Mouse (Mus musculus): Measurements from ENCODE around the gene Col6a6. TPM values are rescaled to one million over a fixed set of nuclear protein-coding genes. Genes with fewer than 3 reads are reported as not detected.
A peak's percentile ranks its signal among the peaks of the same experiment; 100 is the strongest.
"Not testable (repeated sequence)": the region's sequence is repeated elsewhere in the genome, so short reads cannot be mapped to it uniquely, and the experiment has no call there.

Gene Col6a6
- 1 to 10 TPM; 3.0 to 3.5 TPM for total RNA-seq (2021)
- long read RNA-seq, experiment 1, partial matches to known transcripts: 1 of 1 reads
- long read RNA-seq, experiment 1, other reads (novel, unspliced or antisense): 0 of 1 reads
- long read RNA-seq, experiment 2, partial matches to known transcripts: 1 of 2 reads
- long read RNA-seq, experiment 2, other reads (novel, unspliced or antisense): 1 of 2 reads

- DNase-seq: peak; percentile 17 to 29
Observed at GRCm38 (mm10) chr9:105827791-105828385, at the start of gene Col6a6. Col6a6 (minus strand) TSS chr9:105828160.

GRCm38 (mm10) chr9:105876124-105876523, 48.2 kb upstream of the Col6a6 start:
- no peak for DNase-seq
- intact Hi-C loops (cut with DNase I): no loop called here

More at GRCm38 (mm10) chr9:105827791-105828385, at the start of gene Col6a6:
- intact Hi-C loops (cut with DNase I): no loop called here

GRCm38 (mm10) chr9:105871643-105872042, 43.7 kb upstream of the Col6a6 start:
- DNase-seq: peak in 1 of 2 experiments; percentile 15
- intact Hi-C loops (cut with DNase I): no loop called here

- peak; percentile 28 to 57 for DNase-seq
- intact Hi-C loops (cut with DNase I): loop anchor here (2.0 kb wide), 1 partner anchor 165 kb away; no protein-coding TSS in a partner anchor
Observed at GRCm38 (mm10) chr9:105857773-105858172, 29.8 kb upstream of the Col6a6 start.

- DNase-seq: no peak
- intact Hi-C loops (cut with DNase I): no loop called here
Observed at GRCm38 (mm10) chr9:105852778-105853065, 24.8 kb upstream of the Col6a6 start.

GRCm38 (mm10) chr9:105852015-105852777, 24.2 kb upstream of the Col6a6 start:
- intact Hi-C loops (cut with DNase I): no loop called here
- peak in 1 of 2 experiments; percentile 17 for DNase-seq

GRCm38 (mm10) chr9:105851011-105851410, 23.1 kb upstream of the Col6a6 start:
- intact Hi-C loops (cut with DNase I): no loop called here

GRCm38 (mm10) chr9:105848396-105848795, 20.4 kb upstream of the Col6a6 start:
- no peak for DNase-seq
- intact Hi-C loops (cut with DNase I): no loop called here

More at GRCm38 (mm10) chr9:105851011-105851410, 23.1 kb upstream of the Col6a6 start:
- DNase-seq: no peak

GRCm38 (mm10) chr9:105847261-105847660, 19.3 kb upstream of the Col6a6 start:
- intact Hi-C loops (cut with DNase I): no loop called here
- no peak for DNase-seq

- intact Hi-C loops (cut with DNase I); DNase-seq: not testable (repeated sequence)
Observed at GRCm38 (mm10) chr9:105841386-105841785, 13.4 kb upstream of the Col6a6 start.

- intact Hi-C loops (cut with DNase I): no loop called here
- DNase-seq: no peak
Observed at GRCm38 (mm10) chr9:105839147-105839515, 11.2 kb upstream of the Col6a6 start.

GRCm38 (mm10) chr9:105838396-105839146, 10.6 kb upstream of the Col6a6 start:
- DNase-seq: no peak
- intact Hi-C loops (cut with DNase I): no loop called here

GRCm38 (mm10) chr9:105835587-105835986, 7.6 kb upstream of the Col6a6 start:
- no peak for DNase-seq
- intact Hi-C loops (cut with DNase I): no loop called here

- no peak for DNase-seq
- intact Hi-C loops (cut with DNase I): no loop called here
Observed at GRCm38 (mm10) chr9:105834799-105835198, 6.8 kb upstream of the Col6a6 start.

- intact Hi-C loops (cut with DNase I): no loop called here
- DNase-seq: no peak
Observed at GRCm38 (mm10) chr9:105831291-105831690, 3.3 kb upstream of the Col6a6 start.

GRCm38 (mm10) chr9:105827076-105827647, 798 bp downstream of the Col6a6 start:
- intact Hi-C loops (cut with DNase I): no loop called here
- DNase-seq: peak; percentile 39 to 58

- intact Hi-C loops (cut with DNase I): no loop called here
- DNase-seq: no peak
Observed at GRCm38 (mm10) chr9:105820711-105821110, 7.2 kb downstream of the Col6a6 start.

- intact Hi-C loops (cut with DNase I): no loop called here
Observed at GRCm38 (mm10) chr9:105819155-105819709, 8.7 kb downstream of the Col6a6 start.

GRCm38 (mm10) chr9:105814436-105814835, 13.5 kb downstream of the Col6a6 start:
- intact Hi-C loops (cut with DNase I): no loop called here
- DNase-seq: peak; percentile 54 to 74

More at GRCm38 (mm10) chr9:105819155-105819709, 8.7 kb downstream of the Col6a6 start:
- no peak for DNase-seq

- no peak for DNase-seq
- intact Hi-C loops (cut with DNase I): no loop called here
Observed at GRCm38 (mm10) chr9:105811458-105811857, 16.5 kb downstream of the Col6a6 start.

All from gastrocnemius, postnatal 36 days (tissue).